Mouse (Mus musculus) erythroblast, embryonic 14.5 days (primary cell): ENCODE data around the gene Oaf.

Experiments
- GATA1 ChIP-seq: IDR thresholded peaks from 2 replicates; pipeline ENCODE4 v1.6.1; 2012; ENCODE audit warnings: low read length, inconsistent platforms, mixed read lengths
- TAL1 ChIP-seq: IDR thresholded peaks from 3 replicates; pipeline ENCODE4 v1.6.1; 2012; ENCODE audit warnings: low read length, inconsistent platforms, mixed read lengths

DNA sequence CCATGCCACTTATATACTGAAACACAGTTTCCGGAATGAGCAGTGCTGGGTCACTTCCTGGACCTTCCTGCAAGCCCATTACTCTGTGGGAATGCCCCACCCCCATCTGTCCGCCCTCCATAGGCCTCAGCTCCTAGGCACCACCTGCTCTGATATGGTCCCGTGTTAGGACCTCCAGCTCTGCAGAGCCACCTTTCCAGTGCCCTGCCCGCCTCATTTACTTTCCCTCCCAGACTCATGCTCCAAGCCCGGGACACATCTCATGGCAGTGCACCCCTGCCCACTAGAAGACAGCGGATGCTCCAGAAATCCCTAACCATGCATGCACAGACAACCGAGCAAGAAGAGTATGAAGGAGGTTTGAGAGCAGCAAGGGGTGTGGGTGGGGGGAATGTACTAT lies 9.7 kb downstream of the Oaf start:
- no peak for TF ChIP-seq GATA1
- no peak for TF ChIP-seq TAL1
